Mouse (Mus musculus) left cerebral cortex, adult 2 months (tissue): ENCODE measurements around the gene D10Wsu102e. TPM values are rescaled to one million over a fixed set of nuclear protein-coding genes. Genes with fewer than 3 reads are reported as not detected.
"Not testable (repeated sequence)": the region's sequence is repeated elsewhere in the genome, so short reads cannot be mapped to it uniquely, and the experiment has no call there.

Source experiments
- DNase-seq, 2 experiments: peaks; one replicate each; pipeline ENCODE4 v3.0.0; 2021 to 2022; ENCODE audit warnings: low spot score in 2 of 2, mixed read lengths in 1 of 2; ENCODE audit errors: extremely low spot score in 1 of 2
- H3K27ac ChIP-seq: fragments of 200-600 bp; 2 replicates; pipeline ENCODE4 v1.8.1; 2022
- H3K4me3 ChIP-seq: fragments of 200-600 bp; 2 replicates; pipeline ENCODE4 v1.8.1; 2022
- CTCF ChIP-seq: fragments of 200-600 bp; IDR thresholded peaks from 2 replicates; pipeline ENCODE4 v1.8.1; 2022; ENCODE audit warnings: antibody characterized with exemption, mild to moderate bottlenecking, moderate library complexity
- intact Hi-C: fragments of 180-260 bp; cut with DNase I; formaldehyde crosslinking; loops from one replicate; pipeline ENCODE4 v1.15.1; 2025
- total RNA-seq, 2 experiments: library from RNA; stranded (reverse); gene quantifications; 2 replicates each; pipeline ENCODE4 v1.2.3; 2021

The D10Wsu102e gene
- total RNA-seq, 2 experiments from 2014 or later, result 3.9 to 4.5 TPM

- H3K4me3 ChIP-seq, result no peak overlapping the region
- DNase-seq, result no peak
- intact Hi-C loops, result no loop called here
- H3K27ac ChIP-seq, result no peak overlapping the region
- TF ChIP-seq CTCF, result no peak
Measured at GRCm38 (mm10) chr10:83331811-83332210, 28.2 kb upstream of the D10Wsu102e start.

- H3K27ac ChIP-seq, result no peak overlapping the region
- H3K4me3 ChIP-seq, result no peak overlapping the region
- no peak for DNase-seq
- intact Hi-C loops, result no loop called here
- no peak for TF ChIP-seq CTCF
Measured at GRCm38 (mm10) chr10:83332581-83332980, 27.4 kb upstream of the D10Wsu102e start.

- intact Hi-C loops, result no loop called here
- no peak overlapping the region for H3K27ac ChIP-seq
- TF ChIP-seq CTCF, result no peak
- peak overlapping the region; percentile 84 for H3K4me3 ChIP-seq
- DNase-seq, result no peak
Measured at GRCm38 (mm10) chr10:83336336-83336735, 23.7 kb upstream of the D10Wsu102e start.

GRCm38 (mm10) chr10:83337159-83337951 lies 22.7 kb upstream of the D10Wsu102e start, which contains the start of gene Slc41a2:
Slc41a2 (minus strand) TSS chr10:83337882.
- Histone ChIP-seq H3K27ac (peak within 1 kb of the TSS; percentile 92), H3K4me3 (peak within 1 kb of the TSS; percentile 84)
- intact Hi-C loops, result no loop called here
- no peak for TF ChIP-seq CTCF
- peak; percentile 75 to 77 for DNase-seq

- H3K27ac ChIP-seq, result peak overlapping the region; percentile 92
- DNase-seq, result no peak
- intact Hi-C loops, result no loop called here
- no peak for TF ChIP-seq CTCF
- H3K4me3 ChIP-seq, result peak overlapping the region; percentile 84
Measured at GRCm38 (mm10) chr10:83337971-83338598, 21.9 kb upstream of the D10Wsu102e start.

- intact Hi-C loops, result no loop called here
- no peak for DNase-seq
- TF ChIP-seq CTCF, result no peak
- H3K27ac ChIP-seq, result no peak overlapping the region
- H3K4me3 ChIP-seq, result no peak overlapping the region
Measured at GRCm38 (mm10) chr10:83341226-83341625, 18.8 kb upstream of the D10Wsu102e start.

GRCm38 (mm10) chr10:83343171-83343570 lies 16.9 kb upstream of the D10Wsu102e start:
- Histone ChIP-seq H3K27ac (no peak overlapping the region), H3K4me3 (no peak overlapping the region)
- intact Hi-C loops, result no loop called here
- DNase-seq, result peak in 1 of 2 experiments; percentile 35
- TF ChIP-seq CTCF, result no peak

- no peak overlapping the region for H3K4me3 ChIP-seq
- TF ChIP-seq CTCF, result no peak
- no peak overlapping the region for H3K27ac ChIP-seq
- intact Hi-C loops, result no loop called here
- DNase-seq, result no peak
Measured at GRCm38 (mm10) chr10:83343828-83344685, 16.0 kb upstream of the D10Wsu102e start.

- TF ChIP-seq CTCF, result no peak
- intact Hi-C loops, result no loop called here
- no peak for DNase-seq
- no peak overlapping the region for H3K27ac ChIP-seq
- no peak overlapping the region for H3K4me3 ChIP-seq
Measured at GRCm38 (mm10) chr10:83345693-83346358, 14.2 kb upstream of the D10Wsu102e start.

- TF ChIP-seq CTCF, result no peak
- no peak for DNase-seq
- Histone ChIP-seq H3K4me3 (no peak overlapping the region), H3K27ac (no peak overlapping the region)
- intact Hi-C loops, result no loop called here
Measured at GRCm38 (mm10) chr10:83346359-83346736, 13.7 kb upstream of the D10Wsu102e start.

- Histone ChIP-seq H3K27ac (no peak overlapping the region), H3K4me3 (no peak overlapping the region)
- no peak for TF ChIP-seq CTCF
- DNase-seq, result no peak
- intact Hi-C loops, result no loop called here
Measured at GRCm38 (mm10) chr10:83347494-83347893, 12.5 kb upstream of the D10Wsu102e start.

- no peak for TF ChIP-seq CTCF
- Histone ChIP-seq H3K4me3 (no peak overlapping the region), H3K27ac (no peak overlapping the region)
- intact Hi-C loops, result no loop called here
- DNase-seq, result no peak
Measured at GRCm38 (mm10) chr10:83350689-83351088, 9.3 kb upstream of the D10Wsu102e start.

GRCm38 (mm10) chr10:83351779-83352178 lies 8.2 kb upstream of the D10Wsu102e start:
- intact Hi-C loops, H3K4me3 ChIP-seq, DNase-seq, H3K27ac ChIP-seq: not testable (repeated sequence)
